ENCODE assay signal across 10 mouse cellular contexts in the genomic region with DNA sequence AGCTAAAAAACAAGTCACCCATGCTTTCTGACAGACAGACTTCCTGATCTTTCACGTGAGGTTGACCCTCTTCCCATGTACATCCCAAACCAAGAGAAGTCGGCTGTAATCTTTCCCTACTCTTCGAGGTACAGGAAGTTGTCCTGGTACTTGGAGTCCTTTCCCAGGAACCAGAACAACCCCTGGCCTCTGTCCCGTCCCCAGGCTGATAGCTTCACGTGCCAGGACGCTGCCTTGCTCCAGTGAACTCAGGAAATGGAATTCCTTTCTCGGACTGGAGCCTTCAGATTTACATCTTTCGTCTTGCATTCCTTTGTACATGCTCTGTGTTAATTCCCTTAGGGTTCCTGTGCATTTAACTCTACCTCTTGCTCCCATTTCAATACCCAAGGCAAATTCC.
A peak's percentile ranks its signal among the peaks of the same experiment; 100 is the strongest.
DNase-seq lines count a peak whose midpoint lies in the region; ATAC-seq lines count a peak whose summit lies in the region.
"Had no signal": no experiment of that assay in that cellular context is flagged by ENCODE, and none has a peak within 500 bp of the region (broad histone marks: within the 10 kb centered on the region; RNA-seq: fewer than 3 reads in every experiment).

No protein-coding gene starts in this region.

- no peak overlapping the region for H3K4me3 ChIP-seq in kidney, embryonic 14.5 days (ENCODE audit: low read length)
- H3K4me3 ChIP-seq: neural tube, embryonic 12.5 days had no signal

- H3K9ac ChIP-seq in kidney, embryonic 14.5 days (ENCODE audit: low read depth, low read length) = no peak overlapping the region
- H3K9ac ChIP-seq: neural tube, embryonic 12.5 days had no signal

- no peaks in the 10 kb centered on the region for H3K36me3 ChIP-seq in kidney, embryonic 14.5 days (ENCODE audit: control insufficient read depth, insufficient read depth, low read length)
- H3K36me3 ChIP-seq: neural tube, embryonic 12.5 days had no signal

- H3K27me3 ChIP-seq in kidney, embryonic 14.5 days (ENCODE audit: control insufficient read depth, insufficient read depth, low read length) = no peaks in the 10 kb centered on the region
- H3K27me3 ChIP-seq: neural tube, embryonic 12.5 days had no signal

- ATAC-seq in kidney, embryonic 14.5 days (ENCODE audit: low FRiP score, low TSS enrichment) = peak; percentile 50; the same call in 1 of the 2 replicates

- WGBS in kidney, embryonic 14.5 days = 6% methylated on average over 8 of the region's 8 CpGs

- H3K4me1 ChIP-seq in kidney, embryonic 14.5 days (ENCODE audit: control insufficient read depth, insufficient read depth, low read length) = peaks cover 29% of the 10 kb centered on the region
- H3K4me1 ChIP-seq: neural tube, embryonic 12.5 days had no signal

- H3K9me3 ChIP-seq in kidney, embryonic 14.5 days (ENCODE audit: control insufficient read depth, low read length) = no peaks in the 10 kb centered on the region
- H3K9me3 ChIP-seq: neural tube, embryonic 12.5 days had no signal

- H3K27ac ChIP-seq in kidney, embryonic 14.5 days (ENCODE audit: low read depth, low read length) = peak overlapping the region; percentile 56; the same call in 1 of the 2 replicates
- H3K27ac ChIP-seq: neural tube, embryonic 12.5 days had no signal

- H3K4me2 ChIP-seq in kidney, embryonic 14.5 days (replicated peaks; ENCODE audit: low read depth, low read length) = no peak overlapping the region
- H3K4me2 ChIP-seq: neural tube, embryonic 12.5 days had no signal

- intact Hi-C loops in left cerebral cortex, postnatal 4 days (cut with DNase I) = no loop called here
- intact Hi-C loops in left cerebral cortex, postnatal 25 days (cut with DNase I) = no loop called here

- DNase-seq in left cerebral cortex, postnatal 4 days = peak; percentile 25
- DNase-seq in left cerebral cortex, postnatal 25 days (ENCODE audit: low spot score in 2 of 2) = no peak
- DNase-seq in gastrocnemius, postnatal 10 days = peak; percentile 21
- DNase-seq in ovary, postnatal 36 days (ENCODE audit: low spot score) = peak; percentile 15
- no peak for DNase-seq in layer of hippocampus, adult 9-10 months (ENCODE audit: low spot score)
- no peak for DNase-seq in right cerebral cortex, postnatal 25 days
- no peak for DNase-seq in spleen, postnatal 10 days (ENCODE audit: low spot score in 2 of 2)
- DNase-seq: liver had no signal

Comparison
In these comparisons a context has a peak if more than half of its experiments do, and no peak if none do; other contexts are left out.
1. DNase-seq: peak in left cerebral cortex, postnatal 4 days (single experiment), gastrocnemius, postnatal 10 days (single experiment) and ovary, postnatal 36 days (single experiment); none in left cerebral cortex, postnatal 25 days (0 of 2), layer of hippocampus, adult 9-10 months (single experiment), right cerebral cortex, postnatal 25 days (single experiment) and spleen, postnatal 10 days (0 of 2).